Mouse (Mus musculus) spleen, embryonic (tissue): ENCODE data around the gene Crb2.

ENCODE experiments used
- CTCF ChIA-PET: fragments of 350-600 bp; sonication (Branson Sonifier 250); formaldehyde crosslinking; loops from one replicate; lab custom pipeline; 2022; lab: Charles Lee

Crb2 gene

GRCm38 (mm10) chr2:37796021-37796420, 20.0 kb downstream of the Crb2 start:
- CTCF ChIA-PET, result no interaction called here

GRCm38 (mm10) chr2:37797046-37797445, 21.0 kb downstream of the Crb2 start:
- CTCF ChIA-PET, result no interaction called here

- CTCF ChIA-PET, result interaction anchor here (0.7 kb wide), 1 partner anchor 283 kb away, joined by 3 read pairs; the partner anchor contains the start of gene Gpr21
These were observed 23.1 kb downstream of the Crb2 start for GRCm38 (mm10) chr2:37799137-37799536.

- CTCF ChIA-PET, result interaction anchor here (0.9 kb wide), 1 partner anchor 246 kb away, joined by 3 read pairs; no protein-coding TSS in a partner anchor
These were observed 25.6 kb downstream of the Crb2 start for GRCm38 (mm10) chr2:37801687-37802086.

- CTCF ChIA-PET, result interaction anchor here (0.6 to 1.2 kb wide), 3 partner anchors 169 to 318 kb away, joined by 3 to 4 read pairs (median 3); no protein-coding TSS in a partner anchor
These were observed 26.7 kb downstream of the Crb2 start for GRCm38 (mm10) chr2:37802610-37803212.

GRCm38 (mm10) chr2:37811682-37812081, 35.6 kb downstream of the Crb2 start:
- CTCF ChIA-PET, result no interaction called here

GRCm38 (mm10) chr2:37812401-37812800, 36.4 kb downstream of the Crb2 start:
- CTCF ChIA-PET, result interaction anchor here (0.6 kb wide), 1 partner anchor 21 kb away, joined by 3 read pairs; no protein-coding TSS in a partner anchor

GRCm38 (mm10) chr2:37814820-37815361, 38.8 kb downstream of the Crb2 start:
- CTCF ChIA-PET, result no interaction called here

- CTCF ChIA-PET, result interaction anchor here (0.7 to 1.1 kb wide), 2 partner anchors 15 to 560 kb away, joined by 3 read pairs; no protein-coding TSS in a partner anchor
These were observed 39.6 kb downstream of the Crb2 start for GRCm38 (mm10) chr2:37815676-37816075.

GRCm38 (mm10) chr2:37818761-37819525, 42.9 kb downstream of the Crb2 start:
- CTCF ChIA-PET, result no interaction called here

GRCm38 (mm10) chr2:37819526-37820152, 43.6 kb downstream of the Crb2 start:
- CTCF ChIA-PET, result no interaction called here

GRCm38 (mm10) chr2:37822122-37822521, 46.1 kb downstream of the Crb2 start:
- CTCF ChIA-PET, result no interaction called here

- CTCF ChIA-PET, result no interaction called here
These were observed 47.8 kb downstream of the Crb2 start for GRCm38 (mm10) chr2:37823826-37824225.

GRCm38 (mm10) chr2:37829758-37830275, 53.8 kb downstream of the Crb2 start:
- CTCF ChIA-PET, result interaction anchor here (0.6 kb wide), 1 partner anchor 14 kb away, joined by 3 read pairs; no protein-coding TSS in a partner anchor

GRCm38 (mm10) chr2:37832253-37832652, 56.2 kb downstream of the Crb2 start:
- CTCF ChIA-PET, result no interaction called here

GRCm38 (mm10) chr2:37836926-37837325, 60.9 kb downstream of the Crb2 start:
- CTCF ChIA-PET, result interaction anchor here (0.5 kb wide), 1 partner anchor 743 kb away, joined by 3 read pairs; no protein-coding TSS in a partner anchor

- CTCF ChIA-PET, result interaction anchor here (0.5 kb wide), 1 partner anchor 743 kb away, joined by 3 read pairs; no protein-coding TSS in a partner anchor
These were observed 61.5 kb downstream of the Crb2 start for GRCm38 (mm10) chr2:37837542-37837941.

GRCm38 (mm10) chr2:37838202-37838984, 62.3 kb downstream of the Crb2 start:
- CTCF ChIA-PET, result no interaction called here

- CTCF ChIA-PET, result no interaction called here
These were observed 63.9 kb downstream of the Crb2 start for GRCm38 (mm10) chr2:37839922-37840321.

GRCm38 (mm10) chr2:37842151-37842569, 66.1 kb downstream of the Crb2 start:
- CTCF ChIA-PET, result no interaction called here

- CTCF ChIA-PET, result no interaction called here
These were observed 66.7 kb downstream of the Crb2 start for GRCm38 (mm10) chr2:37842719-37843118.
